Mouse (Mus musculus) liver, embryonic 18 days (tissue): Measurements from ENCODE around the gene Lrrc23. TPM values are rescaled to one million over a fixed set of nuclear protein-coding genes. Genes with fewer than 3 reads are reported as not detected.

ENCODE experiments used
- polyA plus RNA-seq: library from polyadenylated mRNA; depleted of rRNA; stranded (reverse); fragments of >200 nt; gene quantifications from 2 replicates; pipeline ENCODE4 v1.2.3, GENCODE M21; 2012; rRNA removed

Lrrc23 gene
- 0.05 and 0.06 TPM in 2 replicates for polyA plus RNA-seq

GRCm38 (mm10) chr6:124779222-124779983, at the start of gene Lrrc23:
Lrrc23 (minus strand) TSS chr6:124779727.

GRCm38 (mm10) chr6:124813933-124814332, 34.4 kb upstream of the Lrrc23 start, which contains the start of gene Tpi1:
Tpi1 (minus strand) TSS chr6:124814296.

GRCm38 (mm10) chr6:124808358-124809012, 29.0 kb upstream of the Lrrc23 start, which contains the start of gene Spsb2:
Spsb2 (plus strand) TSS chr6:124808661.

GRCm38 (mm10) chr6:124769101-124769765, 10.3 kb downstream of the Lrrc23 start, which contains the start of gene Eno2:
Eno2 (minus strand) TSS chr6:124769673.

GRCm38 (mm10) chr6:124755831-124756595, 23.5 kb downstream of the Lrrc23 start, which contains the start of the genes Gm45234 and Atn1:
Gm45234 (minus strand) TSS chr6:124756021.
Atn1 (minus strand) TSS chr6:124756524.

GRCm38 (mm10) chr6:124740888-124741761, 38.4 kb downstream of the Lrrc23 start, which contains the start of gene Grcc10:
Grcc10 (minus strand) TSS chr6:124741374.

GRCm38 (mm10) chr6:124738511-124739023, 41.0 kb downstream of the Lrrc23 start, which contains the start of gene Ptpn6:
Ptpn6 (minus strand) TSS chr6:124738714.

Other genes with a start within 250 kb of the Lrrc23 start
- 152 and 156 TPM in 2 replicates for gene C1s1, start 237.4 kb downstream of the Lrrc23 start, polyA plus RNA-seq
- gene C1rb, start 209.4 kb downstream of the Lrrc23 start, polyA plus RNA-seq, result not detected in 2 replicates
- gene C1s2, start 143.6 kb downstream of the Lrrc23 start, polyA plus RNA-seq, result 0.01 TPM in 1 of 2 replicates, not detected in the other
- gene Lpcat3, start 116.7 kb downstream of the Lrrc23 start, polyA plus RNA-seq, result 144 and 183 TPM in 2 replicates
- 72.1 and 82.3 TPM in 2 replicates for gene Emg1, start 67.5 kb downstream of the Lrrc23 start, polyA plus RNA-seq
- gene Phb2, start 67.4 kb downstream of the Lrrc23 start, polyA plus RNA-seq, result 119 and 130 TPM in 2 replicates
- gene Ptpn6, start 41.0 kb downstream of the Lrrc23 start, polyA plus RNA-seq, result 33.5 and 37.1 TPM in 2 replicates
- gene Grcc10, start 38.4 kb downstream of the Lrrc23 start, polyA plus RNA-seq, result 75.8 and 79.2 TPM in 2 replicates
- gene Gm45234, start 23.7 kb downstream of the Lrrc23 start, polyA plus RNA-seq, result not detected in 2 replicates
- 2.4 and 3.4 TPM in 2 replicates for gene Atn1, start 23.2 kb downstream of the Lrrc23 start, polyA plus RNA-seq
- 0.29 and 0.42 TPM in 2 replicates for gene Eno2, start 10.1 kb downstream of the Lrrc23 start, polyA plus RNA-seq
- gene Spsb2, start 28.9 kb upstream of the Lrrc23 start, polyA plus RNA-seq, result 6.0 and 6.8 TPM in 2 replicates
- 397 and 428 TPM in 2 replicates for gene Tpi1, start 34.6 kb upstream of the Lrrc23 start, polyA plus RNA-seq
- 23.8 and 25.3 TPM in 2 replicates for gene Usp5, start 49.8 kb upstream of the Lrrc23 start, polyA plus RNA-seq
- 76.5 and 80.3 TPM in 2 replicates for gene Cdca3, start 49.8 kb upstream of the Lrrc23 start, polyA plus RNA-seq
- 0.02 and 0.03 TPM in 2 replicates for gene Gnb3, start 60.5 kb upstream of the Lrrc23 start, polyA plus RNA-seq
- 3.8 and 3.9 TPM in 2 replicates for gene P3h3, start 78.0 kb upstream of the Lrrc23 start, polyA plus RNA-seq
- 0.04 and 0.06 TPM in 2 replicates for gene Gpr162, start 84.3 kb upstream of the Lrrc23 start, polyA plus RNA-seq
- gene Cd4, start 108.5 kb upstream of the Lrrc23 start, polyA plus RNA-seq, result 0.17 and 0.19 TPM in 2 replicates
- 0.14 and 0.20 TPM in 2 replicates for gene Lag3, start 132.0 kb upstream of the Lrrc23 start, polyA plus RNA-seq
- 162 TPM in 2 replicates for gene Ptms, start 140.4 kb upstream of the Lrrc23 start, polyA plus RNA-seq
- gene Mlf2, start 151.7 kb upstream of the Lrrc23 start, polyA plus RNA-seq, result 101 and 113 TPM in 2 replicates
- 58.9 and 63.0 TPM in 2 replicates for gene Cops7a, start 185.8 kb upstream of the Lrrc23 start, polyA plus RNA-seq
- 0.04 and 0.06 TPM in 2 replicates for gene Pianp, start 217.0 kb upstream of the Lrrc23 start, polyA plus RNA-seq
- 18.4 and 20.2 TPM in 2 replicates for gene Zfp384, start 229.4 kb upstream of the Lrrc23 start, polyA plus RNA-seq